Mouse (Mus musculus) brain, embryonic 14.5 days (tissue): ENCODE measurements around the gene Cpb2. TPM values are rescaled to one million over a fixed set of nuclear protein-coding genes. Genes with fewer than 3 reads are reported as not detected.

Source experiments
- DNase-seq: peaks from one replicate; pipeline ENCODE4 v3.0.0-alpha.2; 2011; ENCODE audit warnings: low read depth
- CTCF ChIP-seq: fragments of 200-500 bp; IDR thresholded peaks from 2 replicates; pipeline ENCODE4 v1.5.1; 2012; ENCODE audit warnings: inconsistent platforms, mild to moderate bottlenecking, moderate library complexity, borderline replicate concordance; ENCODE audit not compliant: insufficient read depth, insufficient read length; ENCODE audit errors: extremely low read depth
- POLR2A ChIP-seq: fragments of 200-500 bp; IDR thresholded peaks from 2 replicates; pipeline ENCODE4 v1.6.1; 2012; ENCODE audit warnings: mild to moderate bottlenecking, inconsistent platforms, borderline replicate concordance; ENCODE audit not compliant: poor library complexity, insufficient read depth, insufficient read length, severe bottlenecking; ENCODE audit errors: extremely low read depth
- polyA plus RNA-seq: library from polyadenylated mRNA; depleted of rRNA; stranded (reverse); fragments of >200 nt; gene quantifications from 2 replicates; pipeline ENCODE4 v1.2.3, GENCODE M21; 2012; rRNA removed

The Cpb2 gene
- not detected in 2 replicates for polyA plus RNA-seq

DNA sequence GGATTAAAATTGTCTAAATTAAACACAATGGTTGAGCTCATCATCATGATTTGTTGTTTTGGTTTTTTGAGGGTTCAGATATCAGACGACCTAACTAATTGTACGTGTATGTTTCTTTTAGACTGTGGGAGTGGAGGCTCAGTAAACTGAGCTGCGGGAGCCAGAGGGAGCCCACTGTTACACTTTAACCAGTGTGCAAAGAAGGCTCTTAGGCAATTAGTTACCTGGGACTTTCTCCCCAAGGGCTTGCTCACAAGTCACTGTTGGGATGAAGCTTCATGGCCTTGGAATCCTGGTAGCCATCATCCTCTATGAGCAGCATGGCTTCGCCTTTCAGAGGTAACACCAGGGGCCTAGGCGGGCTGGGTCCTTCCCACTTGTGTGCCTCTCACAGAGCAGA is at the start of gene Cpb2:
Cpb2 (plus strand) TSS at position 201 of the 400 bp plus-strand sequence.
- TF ChIP-seq CTCF (no peak), POLR2A (no peak)
- no peak for DNase-seq

DNA sequence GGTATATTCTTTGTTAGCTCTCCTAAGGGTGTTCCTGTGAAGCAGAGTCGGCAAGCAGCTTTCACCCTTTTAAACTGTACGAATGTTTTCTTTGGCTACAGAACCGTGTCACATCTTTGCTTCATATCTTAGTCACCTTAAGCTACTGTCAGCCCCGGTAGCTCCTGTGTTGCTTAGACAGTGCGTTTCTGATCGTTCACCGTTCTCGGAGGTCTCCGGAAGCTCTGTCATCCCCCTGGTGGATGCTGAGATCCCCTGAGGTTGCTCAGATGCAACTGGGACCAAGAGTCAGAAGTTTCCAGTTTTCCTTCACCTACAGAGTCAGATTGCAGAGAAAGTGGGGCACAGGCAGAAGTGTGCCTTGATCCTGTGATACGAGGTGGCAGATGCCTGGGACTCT is 49.7 kb upstream of the Cpb2 start:
- DNase-seq = no peak
- no peak for TF ChIP-seq POLR2A
- TF ChIP-seq CTCF = no peak

DNA sequence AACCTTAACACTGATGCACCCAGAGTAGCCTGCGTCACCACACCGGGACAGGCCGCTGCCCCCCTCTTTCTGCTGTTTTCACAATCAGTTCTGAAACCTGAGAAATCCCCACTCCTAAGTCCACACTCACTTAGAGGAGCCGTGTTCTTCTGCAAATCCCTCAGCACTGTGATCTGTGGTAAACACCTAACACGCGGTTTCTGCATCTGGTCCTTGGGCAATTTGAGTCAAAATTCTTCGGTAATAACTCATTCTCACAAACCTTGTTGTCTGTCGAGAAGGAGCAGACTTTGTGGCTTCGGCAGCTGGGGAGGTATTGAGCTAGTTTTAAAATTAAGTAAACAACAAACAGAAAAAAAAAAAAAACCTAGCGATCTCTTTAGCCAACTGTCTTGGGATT is 49.2 kb upstream of the Cpb2 start:
- DNase-seq = no peak
- TF ChIP-seq POLR2A = no peak
- TF ChIP-seq CTCF = no peak

DNA sequence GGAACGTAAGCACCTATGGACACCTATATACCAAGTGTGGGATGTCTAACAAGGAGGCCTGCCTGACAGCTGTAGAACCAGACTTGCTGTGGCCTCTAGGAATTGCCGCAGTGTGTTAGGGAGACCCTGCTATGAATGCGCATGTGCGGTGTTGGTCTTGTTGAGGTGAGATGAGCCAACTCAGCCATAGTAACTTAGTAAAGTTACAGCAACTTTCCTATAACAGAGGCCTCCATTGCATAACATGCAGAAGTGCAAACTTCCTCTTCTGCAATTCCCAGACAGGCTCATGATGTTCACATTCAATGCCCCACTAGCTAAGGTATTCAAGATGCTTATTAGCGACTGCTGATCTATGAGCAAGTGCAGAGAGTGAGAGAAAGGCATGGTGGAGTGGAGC is 46.6 kb upstream of the Cpb2 start:
- no peak for TF ChIP-seq POLR2A
- no peak for TF ChIP-seq CTCF
- no peak for DNase-seq

DNA sequence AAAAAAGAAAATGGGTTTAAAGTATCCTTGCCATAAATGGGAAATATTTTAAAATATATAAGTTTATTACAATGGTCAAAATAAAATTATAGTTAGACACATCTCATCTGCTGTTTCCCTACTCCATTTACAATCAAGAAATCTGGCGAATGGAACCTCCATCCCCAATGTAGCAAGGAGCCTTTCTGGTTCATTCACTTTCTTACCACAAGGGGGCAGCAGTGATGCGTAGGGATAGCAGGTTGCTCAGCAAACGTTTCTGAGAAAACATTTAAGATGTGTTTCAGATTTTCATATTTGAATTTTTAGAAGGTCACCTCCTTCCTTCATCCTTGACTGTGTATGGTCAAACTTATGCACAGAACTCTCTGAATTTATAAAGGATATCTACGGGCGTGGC is 45.1 kb upstream of the Cpb2 start:
- TF ChIP-seq CTCF (peak; percentile 87; the same call in 1 of the 2 replicates), POLR2A (no peak)

DNA sequence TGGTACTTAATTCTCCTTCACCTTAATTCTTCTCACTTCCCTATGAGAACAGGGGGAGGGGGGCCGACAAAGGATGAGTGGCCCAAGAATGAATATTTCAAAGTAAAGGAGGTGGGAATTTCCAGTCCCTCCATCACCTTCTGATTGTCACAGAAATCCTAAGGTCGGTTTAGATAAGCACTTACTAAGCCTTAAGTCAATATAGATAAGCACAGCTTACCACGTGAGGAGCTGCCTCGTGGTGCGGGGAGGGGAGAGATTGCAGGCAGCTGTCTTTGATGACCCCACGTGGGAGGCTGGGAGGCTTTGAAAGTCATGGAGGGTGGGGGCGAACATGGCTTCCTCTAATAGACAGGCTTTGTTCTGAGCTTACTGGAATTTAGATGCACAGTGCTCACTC is 44.4 kb upstream of the Cpb2 start:
- TF ChIP-seq CTCF (no peak), POLR2A (no peak)
- no peak for DNase-seq

More for the DNA sequence above, 45.1 kb upstream of the Cpb2 start:
- peak; percentile 88 for DNase-seq

DNA sequence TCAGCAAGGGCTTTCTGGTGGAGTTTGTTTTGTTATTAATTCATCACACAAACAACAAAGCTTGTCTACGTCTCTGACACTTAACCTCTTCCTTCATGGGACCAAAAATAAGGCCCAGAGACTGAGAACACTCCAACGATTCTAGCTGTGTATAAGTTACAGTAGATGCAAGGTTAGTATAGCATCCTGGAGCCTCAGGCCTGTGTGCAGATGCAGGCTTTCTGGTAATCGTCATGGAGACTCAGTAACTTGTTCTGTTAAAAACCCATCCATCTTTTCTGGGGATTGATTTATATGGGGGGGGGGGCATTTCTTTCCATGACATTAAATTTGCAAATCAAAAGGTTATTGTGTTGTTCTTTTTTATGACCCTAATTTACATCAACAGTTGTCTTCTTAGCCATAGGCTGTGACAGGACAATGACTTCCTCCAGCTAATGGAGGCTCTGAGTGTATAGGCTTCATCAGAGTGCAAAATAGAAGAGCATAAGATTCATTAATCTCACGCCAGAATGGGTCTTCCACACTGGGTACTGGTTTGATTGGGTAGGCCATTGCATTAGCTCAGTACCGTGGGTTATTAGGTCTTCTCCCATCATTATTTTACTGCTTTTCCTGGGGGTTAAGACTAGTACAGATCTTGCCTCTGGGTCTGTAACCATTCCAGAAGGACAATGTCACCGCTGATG is 36.6 kb upstream of the Cpb2 start:
- no peak for DNase-seq
- TF ChIP-seq CTCF (no peak), POLR2A (no peak)

DNA sequence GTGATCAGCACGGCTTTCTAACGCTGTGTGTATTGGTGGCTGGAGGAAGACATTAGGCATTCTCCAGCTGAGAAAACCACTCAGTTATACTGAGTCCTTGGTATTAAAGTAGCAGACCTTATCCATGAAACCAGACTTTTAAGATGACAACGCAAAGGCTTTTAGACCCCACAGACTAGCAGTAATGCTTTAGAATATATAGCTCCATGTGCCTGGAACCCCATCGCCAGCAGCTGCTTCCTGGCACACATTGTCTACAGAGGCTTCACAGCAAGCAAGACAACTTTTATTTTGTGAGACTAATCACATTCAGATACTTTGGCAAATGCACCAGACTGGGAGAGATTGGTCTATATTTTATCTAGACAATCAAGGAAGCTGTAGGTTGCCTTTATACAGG is 35.8 kb upstream of the Cpb2 start:
- TF ChIP-seq CTCF (no peak), POLR2A (no peak)
- DNase-seq = no peak

DNA sequence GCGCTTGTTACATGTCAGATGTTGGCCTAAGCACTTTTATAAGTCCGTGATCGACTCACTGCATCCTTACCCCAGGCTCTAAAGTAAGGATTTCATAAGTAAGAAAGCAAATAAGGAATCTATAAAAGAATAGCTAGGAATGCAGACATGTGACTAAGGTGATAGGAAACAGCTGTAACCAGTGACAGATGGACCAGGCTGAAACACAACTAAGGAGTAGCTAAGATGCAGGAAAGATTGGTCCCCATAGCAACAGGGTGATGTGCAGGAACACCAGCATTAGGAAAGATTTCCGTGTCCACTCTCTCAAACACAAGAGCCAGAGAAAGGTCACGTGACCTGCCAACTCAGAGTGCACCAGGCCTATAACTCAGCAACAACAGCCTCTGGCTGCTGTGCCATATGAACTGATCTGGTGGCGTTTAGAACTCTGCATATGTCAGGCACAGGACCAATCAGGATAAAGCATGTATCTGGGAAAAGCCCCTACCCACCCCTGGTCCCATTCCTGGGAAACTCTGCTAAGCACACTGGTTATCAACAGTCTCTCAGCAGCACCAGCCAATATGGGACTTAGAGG is 33.4 kb upstream of the Cpb2 start:
- TF ChIP-seq CTCF = no peak
- no peak for TF ChIP-seq POLR2A
- no peak for DNase-seq

DNA sequence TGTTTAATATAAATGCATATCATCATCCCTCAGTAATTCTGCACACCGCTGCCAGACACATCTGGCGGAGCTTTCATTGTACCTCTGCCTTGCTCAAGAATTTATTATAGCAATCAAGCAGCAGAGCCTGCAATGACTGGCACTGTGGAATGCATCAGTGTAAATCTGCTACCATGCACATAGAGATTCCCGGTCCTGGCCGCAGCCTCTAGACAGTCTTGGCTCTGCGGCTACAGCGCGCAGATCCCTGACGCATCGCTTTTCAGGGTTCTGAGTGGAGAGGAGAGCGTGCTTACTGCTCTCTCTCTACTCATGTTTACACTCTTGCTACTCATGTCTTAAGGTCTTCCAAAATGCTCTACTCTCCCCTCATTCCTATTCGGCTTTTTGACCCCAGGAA is 28.3 kb upstream of the Cpb2 start:
- TF ChIP-seq CTCF (no peak), POLR2A (no peak)
- peak; percentile 47 for DNase-seq

DNA sequence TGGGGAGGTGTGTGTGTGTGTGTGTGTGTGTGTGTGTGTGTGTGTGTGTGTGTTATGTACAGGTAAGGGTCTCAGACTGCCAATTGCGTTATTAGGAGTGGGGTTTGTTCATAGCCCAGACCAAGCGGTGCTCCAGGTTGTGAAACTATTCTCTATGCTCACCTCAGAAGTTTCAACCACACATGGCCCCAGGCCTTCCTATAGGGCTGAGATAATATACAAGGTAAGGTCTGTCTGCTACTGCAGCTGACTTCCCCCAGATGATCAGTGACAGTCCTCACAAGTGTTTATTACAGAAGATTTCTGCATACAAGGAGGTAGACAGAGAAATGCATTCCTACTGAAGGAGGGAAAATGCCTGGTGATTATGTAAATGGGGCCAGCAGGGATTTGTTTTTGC is 23.2 kb upstream of the Cpb2 start:
- TF ChIP-seq CTCF (no peak), POLR2A (no peak)
- DNase-seq = no peak
